Mouse (Mus musculus) gastrocnemius, adult 18-20 months (tissue): ENCODE data around the gene Psg17. TPM values are rescaled to one million over a fixed set of nuclear protein-coding genes. Genes with fewer than 3 reads are reported as not detected.

Source experiments
- total RNA-seq, 2 experiments: library from RNA; stranded (reverse); gene quantifications; 2 replicates each; pipeline ENCODE4 v1.2.3; 2021

Psg17 gene
- total RNA-seq, 2 experiments from 2014 or later = not detected

Other genes with a start within 250 kb of the Psg17 start
- not detected for gene Psg23, start 205.1 kb downstream of the Psg17 start, total RNA-seq
- gene Psg21, start 164.9 kb downstream of the Psg17 start, total RNA-seq = not detected
- gene Psg20, start 135.4 kb downstream of the Psg17 start, total RNA-seq = not detected
- gene Psg22, start 103.5 kb downstream of the Psg17 start, total RNA-seq = not detected
- gene Psg19, start 23.1 kb downstream of the Psg17 start, total RNA-seq = not detected
- gene Mill2, start 18.4 kb upstream of the Psg17 start, total RNA-seq = 1 to 10 TPM; 1.8 to 3.0 TPM
- gene Pglyrp1, start 49.7 kb upstream of the Psg17 start, total RNA-seq = under 1 TPM in 1 of 2 experiments, not detected in 1; 0.37 TPM
- 1 to 10 TPM; 3.6 to 5.6 TPM for gene Ccdc61, start 88.8 kb upstream of the Psg17 start, total RNA-seq
- 1 to 10 TPM; 1.1 to 1.9 TPM for gene Nova2, start 104.3 kb upstream of the Psg17 start, total RNA-seq
- not detected for gene Nanos2, start 165.8 kb upstream of the Psg17 start, total RNA-seq
- gene Mypop, start 169.6 kb upstream of the Psg17 start, total RNA-seq = 1 to 10 TPM; 8.7 to 8.9 TPM
- 10 to 100 TPM; 18.3 to 18.5 TPM for gene Irf2bp1, start 182.4 kb upstream of the Psg17 start, total RNA-seq
- gene Foxa3, start 201.9 kb upstream of the Psg17 start, total RNA-seq = under 1 TPM in 1 of 2 experiments, not detected in 1; 0.09 TPM
- 10 to 100 TPM; 74.1 to 74.6 TPM for gene Sympk, start 202.8 kb upstream of the Psg17 start, total RNA-seq
- not detected for gene Rsph6a, start 233.1 kb upstream of the Psg17 start, total RNA-seq